Mouse (Mus musculus): ENCODE measurements around the gene Gbp8.
"Not testable (repeated sequence)": the region's sequence is repeated elsewhere in the genome, so short reads cannot be mapped to it uniquely, and the experiment has no call there.

Gbp8 gene

DNA sequence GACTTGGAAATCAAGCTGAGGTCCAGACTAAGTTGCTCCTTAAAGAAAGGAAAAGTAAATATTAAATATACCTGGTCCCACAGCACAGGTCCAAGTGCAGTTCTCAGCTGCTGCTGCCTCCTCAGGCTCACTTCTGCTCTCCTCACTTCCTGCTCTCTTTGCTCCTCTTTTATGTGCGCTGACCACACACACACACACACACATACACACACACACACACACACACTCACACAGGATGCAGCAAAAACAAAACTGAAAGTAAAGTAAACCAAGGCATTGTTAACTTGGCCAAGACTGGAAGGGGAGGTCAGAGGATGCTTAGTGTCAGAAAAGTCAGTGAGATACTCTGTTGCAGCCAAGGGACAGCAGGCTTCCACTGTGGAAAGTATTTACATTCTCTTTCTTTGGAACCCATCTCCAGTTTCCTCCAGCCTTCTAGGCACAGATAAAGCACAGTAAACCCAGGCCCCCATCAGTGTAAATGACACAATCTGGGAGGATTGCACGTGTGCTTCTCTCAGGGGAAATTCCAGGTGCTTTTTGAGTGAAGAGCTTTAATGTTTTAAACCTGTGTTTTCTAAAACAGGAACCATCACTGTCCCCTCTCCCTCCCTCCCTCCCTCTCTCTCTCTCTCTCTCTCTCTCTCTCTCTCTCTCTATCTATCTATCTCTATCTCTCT, at the start of gene Gbp8, which contains the start of the genes Gbp9 and Gbp4:
Gene Gbp8 (minus strand): TSS at position 132 of the 680 bp plus-strand sequence.
Gene Gbp9 (minus strand): TSS at position 131 of the 680 bp plus-strand sequence.
Gene Gbp4 (minus strand): TSS at position 178 of the 680 bp plus-strand sequence.
- DNase-seq (ENCODE audit: extremely low read depth, insufficient read length, low spot score), result peak; percentile 20

DNA sequence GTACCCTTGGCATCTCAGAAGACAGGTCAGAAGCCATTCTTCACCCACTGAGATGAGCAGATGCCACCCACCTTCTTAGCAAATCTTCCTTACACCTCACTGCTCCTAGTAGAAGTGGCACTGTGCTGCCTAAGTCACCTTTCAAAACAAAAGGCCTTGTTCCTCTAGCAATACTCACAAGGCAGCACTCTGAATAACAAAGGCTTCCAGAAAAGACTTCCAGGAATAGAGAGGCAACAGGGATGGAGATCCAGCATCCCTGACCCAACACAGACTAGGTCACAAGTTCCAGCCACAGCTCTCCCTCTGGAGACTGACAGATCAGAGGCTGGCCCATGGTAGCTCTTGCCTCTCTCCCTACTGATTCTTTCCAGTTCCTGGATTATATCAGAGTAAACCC, 42.1 kb upstream of the Gbp8 start:
- no peak for DNase-seq (ENCODE audit: extremely low read depth, insufficient read length, low spot score)

DNA sequence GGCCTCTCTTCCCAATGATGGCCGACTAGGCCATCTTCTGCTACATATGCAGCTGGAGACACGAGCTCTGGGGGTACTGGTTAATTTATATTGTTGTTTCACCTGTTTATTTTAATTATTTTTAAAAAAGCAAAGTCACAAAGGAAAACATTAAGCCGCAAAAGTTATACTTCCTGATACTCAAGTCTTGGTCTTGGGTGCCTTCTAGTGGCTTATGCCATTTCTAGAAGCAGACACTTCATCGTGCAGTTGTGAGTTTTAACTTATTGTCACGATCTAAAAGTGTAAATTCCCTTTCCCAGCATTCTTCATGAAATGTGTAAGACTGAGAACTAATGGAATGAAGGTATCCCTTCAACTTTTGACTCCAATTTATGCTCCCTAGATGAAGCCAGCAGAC, 17.2 kb upstream of the Gbp8 start:
- DNase-seq (ENCODE audit: extremely low read depth, insufficient read length, low spot score), result no peak

DNA sequence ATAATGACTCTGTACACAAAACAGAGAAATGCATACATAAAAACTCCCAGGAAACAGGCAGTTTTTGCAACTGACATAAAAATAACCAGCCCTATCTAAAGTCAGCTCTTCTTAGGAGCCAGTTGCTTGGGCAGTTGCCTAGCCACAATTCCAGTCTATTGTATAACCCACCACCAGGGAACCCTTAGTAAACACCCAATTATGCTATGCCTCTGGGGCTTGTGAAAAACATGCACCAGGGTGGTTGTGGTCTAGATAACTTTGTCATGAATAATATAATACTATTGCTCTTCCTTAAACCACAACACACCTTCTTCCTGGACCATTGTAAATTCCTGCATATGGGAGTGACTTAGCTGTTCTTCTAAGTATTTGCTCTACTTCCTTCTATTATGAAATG, 14.7 kb upstream of the Gbp8 start:
- peak; percentile 7 for DNase-seq (ENCODE audit: extremely low read depth, insufficient read length, low spot score)

DNA sequence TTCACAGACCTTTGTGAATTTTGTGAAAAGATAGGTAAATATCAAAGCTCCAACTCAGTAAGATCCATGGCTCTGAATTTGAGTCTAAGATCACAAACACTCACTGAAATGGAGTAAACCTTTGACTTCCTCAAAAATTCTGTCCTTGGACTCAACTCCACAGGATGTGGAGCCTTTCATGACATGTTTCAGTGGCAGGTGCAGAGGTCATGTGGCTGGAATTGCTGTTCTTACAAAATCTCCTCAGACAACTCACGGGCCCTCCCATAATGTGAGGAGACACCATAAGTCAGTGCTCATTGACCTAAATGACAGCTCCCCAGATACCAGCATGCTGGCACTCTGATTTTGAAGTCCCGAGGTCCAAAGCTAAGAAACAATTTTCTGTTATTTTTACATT, 8.7 kb upstream of the Gbp8 start:
- DNase-seq (ENCODE audit: extremely low read depth, insufficient read length, low spot score), result not testable (repeated sequence)

DNA sequence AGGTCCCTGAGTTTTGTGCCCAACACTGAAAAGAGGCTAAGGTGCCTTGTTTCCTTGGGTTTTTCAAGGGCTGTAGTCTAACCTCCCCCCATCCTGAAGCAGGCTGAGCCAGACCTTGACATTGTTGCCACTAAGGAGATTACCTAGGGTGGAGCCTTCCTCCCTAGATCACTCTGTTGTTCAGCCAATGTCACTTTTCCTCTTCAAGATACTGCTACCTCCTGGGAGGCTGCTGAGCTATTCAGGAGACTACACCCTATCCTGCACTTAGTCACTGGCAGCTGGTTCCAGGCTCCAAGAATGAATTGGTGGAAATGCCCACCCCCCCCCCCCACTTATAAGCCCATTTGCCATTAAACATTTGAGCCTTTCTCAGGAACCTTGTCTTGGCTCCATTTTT, 7.1 kb upstream of the Gbp8 start:
- no peak for DNase-seq (ENCODE audit: extremely low read depth, insufficient read length, low spot score)

DNA sequence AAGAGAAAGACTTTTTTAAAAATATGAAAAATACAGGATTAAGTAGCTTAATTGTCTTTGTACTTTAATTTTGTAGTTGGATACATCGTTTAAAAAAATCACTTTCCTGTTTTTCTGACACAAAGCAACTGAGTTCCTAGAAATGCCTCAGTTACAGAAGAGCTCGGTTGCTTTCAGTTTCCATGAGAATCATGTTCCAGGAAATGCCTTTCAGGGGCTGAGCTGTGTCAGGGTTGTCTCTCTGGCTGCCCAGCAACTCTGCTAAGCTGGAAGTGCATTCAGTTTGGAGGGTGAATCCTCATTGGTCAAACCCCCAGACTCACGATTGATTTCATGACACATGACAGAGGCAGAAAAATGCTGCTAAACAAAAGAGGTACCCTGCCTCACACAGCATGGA, 6.4 kb upstream of the Gbp8 start:
- DNase-seq (ENCODE audit: extremely low read depth, insufficient read length, low spot score), result not testable (repeated sequence)

DNA sequence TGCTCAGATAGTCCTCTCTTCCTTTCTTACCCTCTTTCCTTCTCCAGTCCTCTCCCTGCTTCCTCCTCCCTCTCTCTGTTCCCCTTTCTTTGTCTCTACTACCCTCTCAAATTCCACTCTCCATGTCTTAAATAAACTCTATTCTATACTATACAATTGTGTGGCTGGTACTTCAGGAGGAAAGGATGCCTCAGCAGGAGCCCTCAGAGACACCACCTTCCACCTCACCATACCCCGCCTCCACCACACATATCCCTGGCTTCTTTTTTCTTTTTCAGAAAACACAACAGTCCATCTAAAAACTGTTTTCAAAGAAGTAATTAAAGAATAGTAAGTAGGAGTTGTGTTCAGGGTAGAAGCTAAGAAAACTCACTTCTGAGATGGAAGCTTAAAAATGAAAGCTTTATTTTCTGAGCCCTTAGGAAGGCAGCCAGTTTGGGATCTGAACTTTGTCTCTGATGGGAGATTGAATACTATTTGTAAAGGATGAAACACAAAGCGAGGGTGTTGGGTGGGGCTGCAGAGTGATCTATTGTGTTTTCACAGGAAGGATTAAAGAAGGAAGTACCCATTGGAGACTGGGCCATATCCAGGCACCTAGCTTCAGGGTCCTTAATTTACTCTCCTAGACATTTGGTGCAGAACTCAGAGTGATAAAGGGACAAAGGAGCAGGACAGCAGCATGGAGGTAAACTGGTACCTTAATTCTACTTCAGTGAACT, 910 bp upstream of the Gbp8 start:
- not testable (repeated sequence) for DNase-seq (ENCODE audit: extremely low read depth, insufficient read length, low spot score)

DNA sequence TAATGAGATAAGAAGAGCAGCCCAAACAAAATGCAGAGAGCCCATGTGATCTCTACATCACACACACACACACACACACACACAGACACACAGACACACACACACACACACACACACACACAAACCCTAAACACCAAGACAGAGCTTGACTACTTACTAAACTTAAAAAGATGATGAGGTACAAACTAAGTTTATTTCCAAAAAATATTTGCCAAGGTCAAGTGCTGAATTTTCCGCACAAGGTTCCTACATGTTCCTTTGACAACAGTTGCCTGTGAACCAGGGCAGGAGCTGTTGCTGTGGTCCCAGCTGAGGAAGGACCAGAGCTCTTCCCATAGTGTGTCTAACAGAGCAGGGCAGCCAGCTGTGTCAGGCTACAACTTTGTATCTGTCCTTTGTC, 434 bp downstream of the Gbp8 start:
- DNase-seq (ENCODE audit: extremely low read depth, insufficient read length, low spot score), result no peak

DNA sequence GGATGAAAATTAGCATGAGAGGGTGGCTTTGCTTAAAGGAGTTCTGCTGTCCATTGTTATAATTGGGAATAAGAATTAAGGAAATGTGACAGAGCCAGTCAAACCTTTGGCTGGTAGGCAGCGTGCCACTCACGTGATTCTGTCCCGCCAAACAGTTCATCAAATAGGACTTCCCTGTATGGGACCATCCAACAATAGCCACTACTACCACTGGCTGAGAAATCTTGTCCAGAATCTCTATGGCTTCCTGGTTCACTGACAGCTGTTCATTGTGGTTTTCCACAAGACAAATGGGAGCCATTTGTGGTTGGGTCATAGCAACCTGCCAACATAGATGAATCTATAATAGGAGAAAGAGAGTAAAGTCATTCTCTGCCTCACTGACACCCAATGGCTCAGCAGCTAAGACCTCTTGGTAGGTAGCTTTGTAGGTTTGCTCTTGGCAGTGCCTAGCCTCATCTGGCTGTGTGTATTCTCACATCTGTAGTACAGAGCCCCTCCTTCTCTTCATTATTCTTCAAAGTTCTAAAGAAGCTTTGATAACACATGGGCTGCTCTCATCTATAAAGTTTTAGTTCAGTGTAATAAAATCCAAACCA, 2.5 kb downstream of the Gbp8 start:
- DNase-seq (ENCODE audit: extremely low read depth, insufficient read length, low spot score), result not testable (repeated sequence)

DNA sequence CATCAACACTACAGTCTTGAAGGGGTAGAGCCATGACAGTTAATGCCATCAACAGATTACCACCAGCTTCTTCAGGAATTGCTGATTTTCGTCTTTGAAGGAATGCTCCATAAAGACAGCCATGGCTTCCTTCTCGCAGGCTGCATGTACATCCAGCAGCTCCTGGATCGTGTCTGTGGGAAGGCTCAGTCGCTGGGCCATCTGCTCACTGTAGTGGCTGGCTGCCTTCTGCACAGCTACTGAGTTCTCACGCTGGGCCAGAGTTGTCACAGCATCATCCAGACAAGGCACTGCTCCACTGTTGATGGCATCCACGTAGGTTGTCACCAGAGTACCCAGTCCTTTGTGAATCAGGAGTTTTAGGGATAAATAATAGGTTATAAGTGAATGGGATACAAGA, 17.6 kb downstream of the Gbp8 start:
- DNase-seq (ENCODE audit: extremely low read depth, insufficient read length, low spot score), result not testable (repeated sequence)

DNA sequence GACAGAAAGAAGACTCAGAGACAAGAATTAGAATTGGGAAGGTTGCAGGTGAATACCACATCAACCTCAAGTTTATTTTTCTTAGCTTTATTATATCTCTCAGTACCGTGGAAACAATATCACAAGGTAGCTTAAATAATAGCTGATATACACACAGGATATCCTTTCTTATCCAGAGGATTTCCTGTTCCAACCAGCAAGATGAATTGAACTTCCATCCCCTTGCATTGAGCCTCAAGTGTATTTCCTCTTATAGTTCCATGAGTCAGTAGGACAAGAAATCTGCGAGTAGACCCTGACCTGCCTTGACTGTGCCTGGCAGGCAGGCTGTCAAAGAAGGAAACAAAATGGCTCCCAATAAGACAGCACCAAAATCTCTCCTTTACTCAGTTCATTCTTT, 23.6 kb downstream of the Gbp8 start:
- no peak for DNase-seq (ENCODE audit: extremely low read depth, insufficient read length, low spot score)

DNA sequence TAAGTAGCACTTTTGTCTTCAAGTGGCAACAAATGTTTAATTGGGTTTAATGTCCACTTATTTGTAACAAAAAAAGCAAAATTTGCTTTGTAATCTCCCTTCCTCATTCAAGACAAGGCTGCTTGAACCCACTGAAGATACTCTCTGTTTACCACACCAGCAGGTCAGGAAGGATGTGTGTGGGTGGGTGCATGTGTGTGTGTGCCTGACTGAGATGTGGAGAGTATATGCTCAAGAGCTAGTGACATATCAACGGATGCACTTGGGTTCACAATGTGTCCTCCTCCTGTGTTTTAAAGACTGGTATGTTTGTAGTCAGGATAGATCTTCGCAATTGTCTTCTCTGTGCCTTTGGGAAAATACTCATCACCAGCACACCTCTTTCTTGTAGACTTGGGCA, 24.6 kb downstream of the Gbp8 start:
- DNase-seq (ENCODE audit: extremely low read depth, insufficient read length, low spot score), result no peak

DNA sequence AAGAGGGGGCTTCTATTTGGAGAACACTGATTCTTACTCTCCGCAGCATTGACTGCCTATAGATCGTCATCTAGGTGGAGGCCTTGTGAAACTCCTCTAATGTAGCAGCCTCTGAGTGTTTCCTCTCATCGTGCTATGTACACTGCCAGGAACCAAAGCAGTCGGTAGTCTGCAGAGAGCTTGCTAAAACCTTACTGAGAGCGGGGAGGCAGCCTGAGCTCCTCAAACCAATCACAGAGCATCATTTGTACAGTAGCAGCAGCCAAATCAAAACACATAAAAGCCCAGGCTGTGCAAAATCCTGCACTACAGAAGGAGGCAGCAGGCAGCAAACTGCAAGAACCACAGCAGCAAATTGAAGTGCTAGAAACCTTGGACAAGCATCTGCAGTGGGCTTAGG, 25.7 kb downstream of the Gbp8 start:
- no peak for DNase-seq (ENCODE audit: extremely low read depth, insufficient read length, low spot score)

DNA sequence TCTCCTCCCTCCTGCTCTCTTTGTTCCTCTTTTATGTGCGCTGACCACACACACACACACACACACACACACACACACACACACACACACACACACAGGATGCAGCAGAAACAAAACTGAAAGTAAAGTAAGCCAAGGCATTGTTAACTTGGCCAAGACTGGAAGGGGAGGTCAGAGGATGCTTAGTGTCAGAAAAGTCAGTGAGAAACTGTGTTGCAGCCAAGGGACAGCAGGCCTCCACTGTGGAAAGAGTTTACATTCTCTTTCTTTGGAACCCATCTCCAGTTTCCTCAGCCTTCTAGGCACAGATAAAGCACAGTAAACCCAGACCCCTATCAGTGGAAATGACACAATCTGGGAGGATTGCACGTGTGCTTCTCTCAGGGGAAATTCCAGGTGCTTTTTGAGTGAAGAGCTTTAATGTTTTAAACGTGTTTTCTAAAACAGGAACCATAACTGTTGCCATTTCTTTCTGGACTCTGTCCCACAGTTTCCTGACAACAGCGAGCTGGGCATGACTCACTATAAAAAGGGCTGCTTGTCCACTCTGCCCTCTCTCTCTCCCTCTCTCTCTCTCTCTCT, 29.0 kb downstream of the Gbp8 start:
- DNase-seq (ENCODE audit: extremely low read depth, insufficient read length, low spot score), result not testable (repeated sequence)

DNA sequence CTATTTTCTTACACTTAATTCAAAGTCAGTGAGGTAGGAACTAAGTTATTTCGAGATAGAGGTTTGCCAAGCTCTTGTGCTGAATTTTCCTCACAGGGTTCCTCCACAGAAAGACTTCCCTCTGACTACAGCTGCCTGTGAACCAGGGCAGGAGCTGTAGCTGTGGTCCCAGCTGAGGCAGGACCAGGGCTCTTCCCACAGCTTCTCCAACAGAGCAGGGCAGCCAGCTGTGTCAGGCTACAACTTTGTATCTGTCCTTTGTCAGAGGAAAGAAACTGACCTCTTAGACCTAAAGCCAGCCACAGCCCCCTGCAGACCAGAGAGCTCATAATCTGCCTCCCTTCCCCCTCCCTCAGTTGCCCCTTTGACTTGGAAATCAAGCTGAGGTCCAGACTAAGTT, 29.6 kb downstream of the Gbp8 start:
- not testable (repeated sequence) for DNase-seq (ENCODE audit: extremely low read depth, insufficient read length, low spot score)

DNA sequence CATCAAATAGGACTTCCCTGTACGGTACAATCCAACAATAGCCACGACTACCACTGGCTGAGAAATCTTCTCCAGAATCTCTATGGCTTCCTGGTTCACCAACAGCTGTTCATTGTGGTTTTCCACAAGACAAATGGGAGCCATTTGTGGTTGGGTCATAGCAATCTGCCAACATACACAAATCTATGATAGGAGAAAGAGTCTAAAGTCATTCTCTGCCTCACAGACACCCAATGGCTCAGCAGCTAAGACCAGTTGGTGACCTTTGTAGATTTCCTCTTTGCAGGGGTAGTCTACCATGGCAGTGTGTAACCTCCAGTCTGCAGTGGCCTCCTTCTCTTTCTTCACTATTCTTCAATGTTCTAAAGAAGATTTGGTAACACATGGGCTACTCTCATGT, 33.7 kb downstream of the Gbp8 start:
- not testable (repeated sequence) for DNase-seq (ENCODE audit: extremely low read depth, insufficient read length, low spot score)

DNA sequence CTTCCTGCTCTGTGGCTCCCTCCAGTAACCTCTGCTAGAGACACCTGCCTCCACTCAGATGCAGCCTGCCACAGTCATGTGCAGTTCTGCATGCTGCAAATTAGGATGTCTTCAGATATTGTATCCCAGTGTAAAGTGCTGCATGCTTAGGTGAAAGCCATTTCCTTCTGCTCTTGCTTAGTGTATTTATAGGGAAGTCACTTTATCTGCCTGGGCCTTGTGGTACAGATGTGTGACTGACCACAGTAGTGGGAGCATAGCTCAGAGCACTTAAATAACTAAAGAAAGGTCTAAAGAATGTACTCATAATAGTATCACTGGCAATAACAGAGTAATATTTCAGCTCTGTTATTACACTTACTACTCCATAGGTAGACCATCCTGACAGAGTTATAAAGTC, 57.4 kb downstream of the Gbp8 start:
- no peak for DNase-seq (ENCODE audit: extremely low read depth, insufficient read length, low spot score)

DNA sequence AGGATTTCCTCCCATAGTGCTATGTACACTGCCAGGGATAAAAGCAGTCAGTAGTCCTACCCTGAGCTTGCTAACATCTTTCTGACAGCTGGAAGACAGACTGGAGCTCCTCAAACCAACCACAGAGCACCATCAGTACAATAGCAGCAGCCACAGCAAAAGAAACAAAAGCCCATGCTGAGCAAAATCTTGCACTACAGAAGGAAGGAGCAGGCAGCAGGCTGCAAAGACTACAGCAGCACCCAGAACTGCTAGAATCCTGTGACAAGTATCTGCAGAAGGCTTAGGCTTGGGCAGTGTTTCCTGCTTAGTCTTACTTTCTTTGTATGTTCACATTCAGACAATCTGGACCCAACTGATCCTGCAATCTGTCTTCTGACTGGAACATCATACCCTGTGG, 71.0 kb downstream of the Gbp8 start:
- DNase-seq (ENCODE audit: extremely low read depth, insufficient read length, low spot score), result not testable (repeated sequence)

DNA sequence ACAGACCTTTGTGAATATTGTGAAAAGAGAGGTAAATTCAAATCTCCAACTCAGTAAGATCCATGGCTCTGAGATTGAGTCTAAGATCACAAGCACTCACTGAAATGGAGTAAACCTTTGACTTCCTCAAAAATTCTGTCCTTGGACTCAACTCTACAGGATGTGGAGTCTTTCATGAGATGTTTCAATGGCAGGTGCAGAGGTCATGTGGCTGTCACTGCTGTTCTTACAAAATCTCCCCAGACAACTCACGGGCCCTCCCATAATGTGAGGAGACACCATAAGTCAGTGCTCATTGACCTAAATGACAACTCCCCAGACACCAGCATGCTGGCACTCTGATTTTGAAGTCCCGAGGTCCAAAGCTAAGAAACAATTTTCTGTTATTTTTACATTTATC, 74.9 kb downstream of the Gbp8 start:
- not testable (repeated sequence) for DNase-seq (ENCODE audit: extremely low read depth, insufficient read length, low spot score)

DNA sequence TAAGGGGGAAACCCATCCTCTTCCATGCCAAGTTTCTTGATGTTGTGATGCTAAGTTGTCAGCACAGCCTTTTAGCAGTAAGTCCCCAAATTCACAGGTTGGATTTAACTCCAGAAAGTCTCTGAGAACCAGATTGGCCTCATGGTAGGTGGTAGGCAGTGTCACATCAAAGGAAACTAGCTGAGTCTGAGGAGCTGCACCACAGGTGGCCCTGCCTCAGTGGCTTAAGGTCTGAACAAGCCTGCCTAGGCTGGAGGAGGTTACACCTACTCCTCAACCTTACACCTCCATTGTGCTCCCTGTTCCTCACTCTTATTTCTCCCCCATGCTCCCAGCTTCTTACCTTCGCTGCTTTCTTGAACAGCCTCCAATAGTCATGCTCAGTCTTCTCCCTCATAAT, 76.0 kb downstream of the Gbp8 start:
- no peak for DNase-seq (ENCODE audit: extremely low read depth, insufficient read length, low spot score)

Measured in 3134 (cell line).